Mouse (Mus musculus): ENCODE results near the gene Ccnl2. TPM values are rescaled to one million over a fixed set of nuclear protein-coding genes. Genes with fewer than 3 reads are reported as not detected.

Gene Ccnl2
- total and polyA plus RNA-seq, 2 experiments from 2014 or later: 68.3 to 113 TPM

DNA sequence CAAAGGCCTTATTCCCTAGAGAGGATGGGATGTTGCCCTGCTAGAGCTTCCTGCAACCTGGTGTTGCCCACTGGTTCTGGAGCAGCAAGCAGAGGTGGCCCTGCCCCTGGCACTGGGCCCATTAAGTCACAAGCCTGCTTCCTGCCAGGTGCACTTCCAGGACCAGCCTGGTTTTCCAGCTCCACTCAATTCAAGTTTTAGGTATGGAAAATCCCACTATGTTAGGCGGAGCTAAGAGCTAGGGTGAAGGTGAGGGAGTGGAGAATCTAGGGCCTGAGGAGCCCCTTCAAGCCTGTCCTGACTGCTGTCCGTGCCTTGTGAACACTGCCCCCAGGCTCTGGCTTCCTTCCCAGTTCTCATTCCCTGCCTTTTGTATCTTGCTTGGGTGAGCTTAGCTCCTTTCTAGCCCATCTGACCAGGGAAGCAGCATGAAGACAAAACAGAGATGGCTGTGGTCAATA lies 39.7 kb downstream of the Ccnl2 start:
- Histone ChIP-seq H3K4me3 (ENCODE audit: low read depth, low read length) (no peak overlapping the region), H3K9me3 (ENCODE audit: low read length) (no peaks in the 10 kb centered on the region), H3K27me3 (ENCODE audit: insufficient read depth, low read length) (no peaks in the 10 kb centered on the region), H3K36me3 (ENCODE audit: insufficient read depth) (peaks cover 32% of the 10 kb centered on the region), H3K4me2 (ENCODE audit: low read depth) (no peak overlapping the region), H3K9ac (no peak overlapping the region), H3K27ac (ENCODE audit: low read depth, low read length) (no peak overlapping the region), H3K4me1 (ENCODE audit: insufficient read depth) (peaks cover 18% of the 10 kb centered on the region)
- WGBS: 62% methylated on average over 2 of the region's 2 CpGs
- no peak for DNase-seq
- TF ChIP-seq CTCF (IDR thresholded peaks at IDR 0.05; ENCODE audit: low read depth): no peak
- no peak for ATAC-seq

DNA sequence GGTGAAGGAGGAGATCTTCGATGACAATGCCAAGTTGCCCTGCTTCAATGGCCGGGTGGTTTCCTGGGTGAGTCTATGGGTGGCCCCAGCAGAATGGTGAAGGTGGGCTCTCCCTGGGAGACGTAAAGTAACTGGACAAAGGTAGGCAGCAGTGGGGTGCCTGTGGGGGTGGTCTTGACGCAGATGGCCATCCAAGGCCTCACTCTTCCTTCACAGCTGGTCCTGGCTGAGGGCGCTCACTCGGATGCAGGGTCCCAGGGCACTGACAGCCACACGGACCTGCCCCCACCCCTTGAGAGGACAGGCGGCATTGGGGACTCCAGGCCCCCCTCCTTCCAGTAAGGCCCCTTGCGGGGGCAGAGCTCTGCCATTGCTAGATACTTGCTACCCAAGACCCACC lies 41.1 kb downstream of the Ccnl2 start:
- no peaks in the 10 kb centered on the region for H3K9me3 ChIP-seq (ENCODE audit: low read length)
- ATAC-seq (no peak), DNase-seq (no peak)
- no peak overlapping the region for H3K4me3 ChIP-seq (ENCODE audit: low read depth, low read length)
- 92% methylated on average over 9 of the region's 9 CpGs for WGBS
- no peak overlapping the region for H3K9ac ChIP-seq
- H3K4me1 ChIP-seq (ENCODE audit: insufficient read depth): peaks cover 13% of the 10 kb centered on the region
- no peaks in the 10 kb centered on the region for H3K27me3 ChIP-seq (ENCODE audit: insufficient read depth, low read length)
- no peak for TF ChIP-seq CTCF (IDR thresholded peaks at IDR 0.05; ENCODE audit: low read depth)
- H3K36me3 ChIP-seq (ENCODE audit: insufficient read depth): peaks cover 46% of the 10 kb centered on the region
- H3K4me2 ChIP-seq (ENCODE audit: low read depth): no peak overlapping the region
- H3K27ac ChIP-seq (ENCODE audit: low read depth, low read length): no peak overlapping the region

DNA sequence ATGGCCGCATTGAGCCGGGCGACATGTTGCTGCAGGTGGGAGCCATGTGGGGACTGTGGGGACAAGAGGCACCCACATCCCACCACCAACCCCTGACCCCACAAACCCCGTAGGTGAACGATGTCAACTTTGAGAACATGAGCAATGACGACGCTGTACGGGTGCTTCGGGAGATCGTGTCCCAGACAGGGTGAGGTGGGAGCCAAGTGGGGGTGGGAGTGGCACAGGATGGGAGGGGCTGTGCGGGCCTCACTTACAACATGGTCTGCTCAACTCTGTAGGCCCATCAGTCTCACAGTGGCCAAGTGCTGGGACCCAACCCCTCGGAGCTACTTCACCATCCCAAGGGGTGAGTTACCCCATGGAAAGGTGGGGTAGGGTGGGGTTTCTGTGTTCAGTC lies 42.7 kb downstream of the Ccnl2 start:
- DNase-seq (no peak), ATAC-seq (no peak)
- 97% methylated on average over 12 of the region's 12 CpGs for WGBS
- no peak overlapping the region for H3K4me2 ChIP-seq (ENCODE audit: low read depth)
- no peak for TF ChIP-seq CTCF (IDR thresholded peaks at IDR 0.05; ENCODE audit: low read depth)
- H3K27me3 ChIP-seq (ENCODE audit: insufficient read depth, low read length): no peaks in the 10 kb centered on the region
- H3K27ac ChIP-seq (ENCODE audit: low read depth, low read length): no peak overlapping the region
- H3K36me3 ChIP-seq (ENCODE audit: insufficient read depth): peaks cover 62% of the 10 kb centered on the region
- H3K4me1 ChIP-seq (ENCODE audit: insufficient read depth): no peaks in the 10 kb centered on the region
- no peak overlapping the region for H3K4me3 ChIP-seq (ENCODE audit: low read depth, low read length)
- no peak overlapping the region for H3K9ac ChIP-seq
- no peaks in the 10 kb centered on the region for H3K9me3 ChIP-seq (ENCODE audit: low read length)

DNA sequence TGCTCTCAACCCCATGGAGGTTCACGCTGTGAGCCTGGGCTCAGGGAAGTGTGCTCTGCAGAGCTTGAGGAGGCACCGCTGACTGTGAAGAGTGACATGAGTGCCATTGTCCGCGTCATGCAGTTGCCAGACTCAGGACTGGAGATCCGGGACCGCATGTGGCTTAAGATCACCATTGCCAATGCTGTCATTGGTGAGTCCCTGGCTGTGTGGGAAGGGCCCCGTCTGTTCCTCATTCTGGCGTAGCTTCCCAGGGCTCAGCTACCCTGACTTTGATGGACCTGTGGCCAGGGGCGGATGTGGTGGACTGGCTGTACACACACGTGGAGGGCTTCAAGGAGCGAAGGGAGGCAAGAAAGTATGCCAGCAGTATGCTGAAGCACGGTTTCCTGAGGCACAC lies 43.8 kb downstream of the Ccnl2 start:
- Histone ChIP-seq H3K27ac (ENCODE audit: low read depth, low read length) (no peak overlapping the region), H3K4me3 (ENCODE audit: low read depth, low read length) (no peak overlapping the region), H3K36me3 (ENCODE audit: insufficient read depth) (peaks cover 71% of the 10 kb centered on the region), H3K4me1 (ENCODE audit: insufficient read depth) (no peaks in the 10 kb centered on the region), H3K27me3 (ENCODE audit: insufficient read depth, low read length) (no peaks in the 10 kb centered on the region), H3K4me2 (ENCODE audit: low read depth) (no peak overlapping the region), H3K9me3 (ENCODE audit: low read length) (no peaks in the 10 kb centered on the region), H3K9ac (no peak overlapping the region)
- no peak for TF ChIP-seq CTCF (IDR thresholded peaks at IDR 0.05; ENCODE audit: low read depth)
- 93% methylated on average over 12 of the region's 12 CpGs for WGBS
- ATAC-seq: no peak
- no peak for DNase-seq

DNA sequence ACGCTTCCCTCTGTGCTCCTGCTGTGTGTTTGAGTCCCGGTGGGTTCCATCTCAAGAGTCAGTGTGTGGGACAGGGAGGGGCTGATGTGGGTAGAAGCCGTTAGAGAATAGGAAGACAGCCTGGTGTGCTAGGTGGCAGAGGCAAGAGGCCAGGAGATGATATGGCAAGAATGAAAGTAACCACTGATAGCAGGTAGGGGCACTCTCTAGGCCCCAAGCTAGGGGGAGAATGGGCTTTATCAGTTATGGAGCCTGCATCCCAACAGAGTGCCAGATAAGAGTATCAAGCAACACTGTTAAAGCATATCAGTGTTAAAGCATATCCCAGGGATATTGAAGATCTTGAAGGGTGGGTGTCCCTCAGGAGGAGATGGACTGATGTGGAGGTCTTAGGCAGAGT lies 44.6 kb downstream of the Ccnl2 start:
- no peaks in the 10 kb centered on the region for H3K4me1 ChIP-seq (ENCODE audit: insufficient read depth)
- no peak overlapping the region for H3K4me3 ChIP-seq (ENCODE audit: low read depth, low read length)
- H3K4me2 ChIP-seq (ENCODE audit: low read depth): no peak overlapping the region
- no peak overlapping the region for H3K27ac ChIP-seq (ENCODE audit: low read depth, low read length)
- 84% methylated on average over 3 of the region's 3 CpGs for WGBS
- ATAC-seq: no peak
- H3K9me3 ChIP-seq (ENCODE audit: low read length): no peaks in the 10 kb centered on the region
- no peaks in the 10 kb centered on the region for H3K27me3 ChIP-seq (ENCODE audit: insufficient read depth, low read length)
- no peak for DNase-seq
- TF ChIP-seq CTCF (IDR thresholded peaks at IDR 0.05; ENCODE audit: low read depth): no peak
- no peak overlapping the region for H3K9ac ChIP-seq
- H3K36me3 ChIP-seq (ENCODE audit: insufficient read depth): peaks cover 80% of the 10 kb centered on the region

DNA sequence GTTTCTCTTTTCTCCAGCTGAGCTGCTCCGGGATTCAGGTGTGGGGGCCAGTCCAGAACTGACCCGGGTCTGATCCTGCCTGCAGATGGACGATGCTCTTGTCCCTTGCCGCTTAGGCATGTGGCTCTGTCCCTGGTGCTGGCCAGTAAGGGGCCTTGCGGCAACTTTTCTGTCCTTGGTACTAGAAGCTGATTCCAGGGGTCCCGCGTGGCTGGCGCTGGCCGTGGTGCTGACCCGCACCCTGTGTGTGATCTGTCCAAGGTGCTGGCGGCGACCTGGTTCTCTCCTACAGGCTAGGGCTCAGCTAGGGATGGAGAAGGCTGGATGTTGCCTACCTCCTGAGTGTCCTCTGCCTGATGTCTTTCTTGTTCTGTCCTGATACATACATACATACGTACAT lies 47.0 kb downstream of the Ccnl2 start:
- WGBS: 33% methylated on average over 13 of the region's 13 CpGs
- Histone ChIP-seq H3K36me3 (ENCODE audit: insufficient read depth) (peaks cover 82% of the 10 kb centered on the region), H3K4me3 (ENCODE audit: low read depth, low read length) (no peak overlapping the region), H3K4me2 (ENCODE audit: low read depth) (no peak overlapping the region), H3K9ac (no peak overlapping the region), H3K4me1 (ENCODE audit: insufficient read depth) (no peaks in the 10 kb centered on the region), H3K27me3 (ENCODE audit: insufficient read depth, low read length) (no peaks in the 10 kb centered on the region), H3K27ac (ENCODE audit: low read depth, low read length) (no peak overlapping the region), H3K9me3 (ENCODE audit: low read length) (no peaks in the 10 kb centered on the region)
- TF ChIP-seq CTCF (IDR thresholded peaks at IDR 0.05; ENCODE audit: low read depth): no peak
- ATAC-seq: no peak
- no peak for DNase-seq

DNA sequence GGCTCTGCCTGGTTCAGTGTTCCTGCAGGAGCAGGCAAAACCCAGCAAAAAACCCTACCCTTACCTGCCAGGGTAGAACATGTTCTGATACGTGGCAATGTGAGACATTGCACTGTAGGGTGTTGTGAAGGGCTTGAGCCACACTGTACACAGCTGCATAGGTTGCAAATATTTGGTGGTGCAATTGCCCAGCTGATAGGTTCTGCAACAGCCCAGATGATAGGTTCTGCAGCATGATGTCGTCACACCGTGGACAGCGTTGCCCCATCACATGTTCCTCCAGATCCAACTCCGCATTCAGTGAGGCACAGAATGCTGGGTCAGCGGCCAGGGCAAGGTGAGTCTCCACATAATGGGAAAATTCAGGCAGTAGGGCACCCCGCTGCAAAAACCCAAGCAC lies 49.5 kb downstream of the Ccnl2 start:
- ATAC-seq (no peak), DNase-seq (no peak)
- no peak overlapping the region for H3K4me3 ChIP-seq (ENCODE audit: low read depth, low read length)
- no peak overlapping the region for H3K27ac ChIP-seq (ENCODE audit: low read depth, low read length)
- H3K36me3 ChIP-seq (ENCODE audit: insufficient read depth): peaks cover 76% of the 10 kb centered on the region
- H3K9ac ChIP-seq: no peak overlapping the region
- H3K9me3 ChIP-seq (ENCODE audit: low read length): no peaks in the 10 kb centered on the region
- H3K4me2 ChIP-seq (ENCODE audit: low read depth): no peak overlapping the region
- H3K27me3 ChIP-seq (ENCODE audit: insufficient read depth, low read length): no peaks in the 10 kb centered on the region
- 90% methylated on average over 7 of the region's 7 CpGs for WGBS
- no peak for TF ChIP-seq CTCF (IDR thresholded peaks at IDR 0.05; ENCODE audit: low read depth)
- no peaks in the 10 kb centered on the region for H3K4me1 ChIP-seq (ENCODE audit: insufficient read depth)

DNA sequence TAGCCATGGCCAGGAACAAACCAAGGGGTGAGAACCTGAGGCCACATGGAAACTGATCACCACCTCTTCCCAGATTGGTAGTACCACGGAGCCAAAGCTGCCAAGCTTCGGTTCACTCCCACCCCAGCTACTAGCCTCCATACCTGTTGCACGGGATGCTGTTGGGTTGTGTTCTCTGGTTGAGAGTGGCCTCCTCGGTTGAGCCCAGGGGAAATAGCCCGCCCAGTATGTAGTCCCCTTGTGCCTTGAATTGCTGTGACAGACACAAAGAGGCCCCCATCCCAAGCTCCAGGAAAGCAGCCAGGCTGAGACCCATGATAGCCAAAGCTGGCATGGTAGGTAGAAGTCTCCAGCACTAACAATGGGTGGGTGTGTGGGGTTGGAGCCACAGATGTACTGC lies 50.7 kb downstream of the Ccnl2 start, which contains the start of gene Tas1r3:
Gene Tas1r3, minus strand, starts transcription at position 362 of the 400 bp plus-strand sequence.
- WGBS: 80% methylated on average over 5 of the region's 5 CpGs
- H3K27me3 ChIP-seq (ENCODE audit: insufficient read depth, low read length): no peaks in the 10 kb centered on the region
- no peak within 1 kb of the TSS for H3K9ac ChIP-seq
- peaks cover 64% of the 10 kb centered on the region for H3K36me3 ChIP-seq (ENCODE audit: insufficient read depth)
- H3K27ac ChIP-seq (ENCODE audit: low read depth, low read length): no peak within 1 kb of the TSS
- H3K4me2 ChIP-seq (ENCODE audit: low read depth): no peak within 1 kb of the TSS
- no peak within 1 kb of the TSS for H3K4me3 ChIP-seq (ENCODE audit: low read depth, low read length)
- no peak for TF ChIP-seq CTCF (IDR thresholded peaks at IDR 0.05; ENCODE audit: low read depth)
- no peaks in the 10 kb centered on the region for H3K4me1 ChIP-seq (ENCODE audit: insufficient read depth)
- ATAC-seq: no peak
- DNase-seq: no peak
- H3K9me3 ChIP-seq (ENCODE audit: low read length): no peaks in the 10 kb centered on the region

Measured in forebrain, postnatal 0 days (tissue).